Mouse (Mus musculus) hindbrain, embryonic 12.5 days (tissue): ENCODE results near the gene Cyp46a1. TPM values are rescaled to one million over a fixed set of nuclear protein-coding genes. Genes with fewer than 3 reads are reported as not detected.

Experiments
- ATAC-seq: fragments of 200-750 bp; cut with Nextera tagmentation; 2 replicates; pipeline ENCODE4 v1.8.0; 2017; ENCODE audit warnings: moderate TSS enrichment; ENCODE audit not compliant: low FRiP score
- H3K27ac ChIP-seq: fragments of 300-500 bp; sonication (generic); 2 replicates; pipeline ENCODE4 v1.5.1; 2016; ENCODE audit warnings: mild to moderate bottlenecking
- H3K27me3 ChIP-seq: fragments of 300-500 bp; sonication (generic); 2 replicates; pipeline ENCODE4 v1.6.1; 2016; ENCODE audit warnings: mild to moderate bottlenecking
- H3K36me3 ChIP-seq: fragments of 300-500 bp; sonication (generic); 2 replicates; pipeline ENCODE4 v1.6.1; 2016; ENCODE audit warnings: mild to moderate bottlenecking
- H3K4me1 ChIP-seq: fragments of 300-500 bp; sonication (generic); 2 replicates; pipeline ENCODE4 v1.6.1; 2016
- H3K4me2 ChIP-seq: fragments of 300-500 bp; sonication (generic); replicated peaks from 2 replicates; pipeline ENCODE4 v1.6.1; 2016; ENCODE audit warnings: mild to moderate bottlenecking
- H3K4me3 ChIP-seq: fragments of 300-500 bp; sonication (generic); 2 replicates; pipeline ENCODE4 v1.5.1; 2016; ENCODE audit warnings: mild to moderate bottlenecking
- H3K9ac ChIP-seq: fragments of 300-500 bp; sonication (generic); 2 replicates; pipeline ENCODE4 v1.6.1; 2016; ENCODE audit warnings: mild to moderate bottlenecking, moderate library complexity
- H3K9me3 ChIP-seq: fragments of 300-500 bp; sonication (generic); replicated peaks from 2 replicates; pipeline ENCODE4 v1.6.1; 2016; ENCODE audit warnings: mild to moderate bottlenecking
- WGBS: fragments of 180-500 bp; shearing (Covaris S2); methylation state at CpG from one replicate; pipeline ENCODE4 v1.1.7; 2016; 5-methylcytosine and 5-hydroxymethylcytosine counted together
- polyA plus RNA-seq: library from polyadenylated mRNA; unstranded; fragments of >200 nt; fragmentation: Nextera tagmentation; extraction: Ambion mirVana; gene quantifications from 2 replicates; pipeline ENCODE4 v1.2.1, GENCODE M21; 2016

The Cyp46a1 gene
- polyA plus RNA-seq, 1 experiment from 2014 or later: 15.6 TPM

- Histone ChIP-seq H3K36me3 (no peaks in the 10 kb centered on the region), H3K4me3 (no peak overlapping the region), H3K4me2 (no peak overlapping the region), H3K9me3 (no peaks in the 10 kb centered on the region), H3K9ac (no peak overlapping the region), H3K4me1 (peaks cover 59% of the 10 kb centered on the region), H3K27me3 (peaks cover 45% of the 10 kb centered on the region), H3K27ac (no peak overlapping the region)
- 47% methylated on average over 10 of the region's 10 CpGs for WGBS
- no peak for ATAC-seq
Observed at GRCm38 (mm10) chr12:108315818-108316217, 18.4 kb upstream of the Cyp46a1 start.

GRCm38 (mm10) chr12:108316655-108317054 lies 17.5 kb upstream of the Cyp46a1 start:
- no peak overlapping the region for H3K4me2 ChIP-seq
- H3K9me3 ChIP-seq: no peaks in the 10 kb centered on the region
- 23% methylated on average over 6 of the region's 6 CpGs for WGBS
- H3K36me3 ChIP-seq: no peaks in the 10 kb centered on the region
- peaks cover 45% of the 10 kb centered on the region for H3K27me3 ChIP-seq
- peaks cover 65% of the 10 kb centered on the region for H3K4me1 ChIP-seq
- ATAC-seq: no peak
- no peak overlapping the region for H3K27ac ChIP-seq
- H3K9ac ChIP-seq: no peak overlapping the region
- H3K4me3 ChIP-seq: no peak overlapping the region

- H3K9me3 ChIP-seq: no peaks in the 10 kb centered on the region
- H3K4me1 ChIP-seq: peaks cover 69% of the 10 kb centered on the region
- 3% methylated on average over 9 of the region's 9 CpGs for WGBS
- no peak overlapping the region for H3K27ac ChIP-seq
- ATAC-seq: no peak
- H3K9ac ChIP-seq: no peak overlapping the region
- H3K27me3 ChIP-seq: peaks cover 45% of the 10 kb centered on the region
- no peaks in the 10 kb centered on the region for H3K36me3 ChIP-seq
- H3K4me3 ChIP-seq: no peak overlapping the region
- no peak overlapping the region for H3K4me2 ChIP-seq
Observed at GRCm38 (mm10) chr12:108317201-108317738, 16.9 kb upstream of the Cyp46a1 start.

GRCm38 (mm10) chr12:108317826-108318430 lies 16.3 kb upstream of the Cyp46a1 start:
- Histone ChIP-seq H3K36me3 (no peaks in the 10 kb centered on the region), H3K4me3 (peak overlapping the region; percentile 14; the same call in 1 of the 2 replicates)
- 13% methylated on average over 18 of the region's 18 CpGs for WGBS

GRCm38 (mm10) chr12:108318499-108318898 lies 15.7 kb upstream of the Cyp46a1 start:
- Histone ChIP-seq H3K27ac (no peak overlapping the region), H3K4me1 (peaks cover 61% of the 10 kb centered on the region), H3K9me3 (no peaks in the 10 kb centered on the region), H3K4me3 (peak overlapping the region; percentile 14), H3K9ac (peak overlapping the region; percentile 38; the same call in 1 of the 2 replicates), H3K36me3 (no peaks in the 10 kb centered on the region), H3K27me3 (peaks cover 45% of the 10 kb centered on the region), H3K4me2 (peak overlapping the region; percentile 39)
- WGBS: 15% methylated on average over 37 of the region's 37 CpGs
- no peak for ATAC-seq

More at GRCm38 (mm10) chr12:108317826-108318430, 16.3 kb upstream of the Cyp46a1 start:
- peaks cover 45% of the 10 kb centered on the region for H3K27me3 ChIP-seq
- ATAC-seq: no peak
- H3K27ac ChIP-seq: no peak overlapping the region
- 0 out of 2 replicates have a peak overlapping the region, but pooled peaks have one; percentile 38 for H3K9ac ChIP-seq
- no peaks in the 10 kb centered on the region for H3K9me3 ChIP-seq
- peaks cover 65% of the 10 kb centered on the region for H3K4me1 ChIP-seq
- H3K4me2 ChIP-seq: peak overlapping the region; percentile 39

- 0 out of 2 replicates have a peak, but pooled peaks have one; percentile 1 for ATAC-seq
- Histone ChIP-seq H3K4me2 (0 out of 2 replicates have a peak overlapping the region, but pooled peaks have one; percentile 0), H3K4me1 (peaks cover 61% of the 10 kb centered on the region), H3K9ac (no peak overlapping the region; the same call in 1 of the 2 replicates), H3K27me3 (peaks cover 45% of the 10 kb centered on the region), H3K4me3 (no peak overlapping the region), H3K27ac (peak overlapping the region; percentile 77), H3K9me3 (no peaks in the 10 kb centered on the region), H3K36me3 (no peaks in the 10 kb centered on the region)
- 5% methylated on average over 8 of the region's 8 CpGs for WGBS
Observed at GRCm38 (mm10) chr12:108320096-108320495, 14.1 kb upstream of the Cyp46a1 start.

GRCm38 (mm10) chr12:108326401-108326800 lies 7.8 kb upstream of the Cyp46a1 start:
- Histone ChIP-seq H3K4me2 (no peak overlapping the region), H3K9ac (no peak overlapping the region), H3K4me3 (no peak overlapping the region), H3K27ac (no peak overlapping the region), H3K27me3 (peaks cover 44% of the 10 kb centered on the region), H3K4me1 (peaks cover 29% of the 10 kb centered on the region), H3K9me3 (no peaks in the 10 kb centered on the region), H3K36me3 (no peaks in the 10 kb centered on the region)
- ATAC-seq: no peak
- 56% methylated on average over 5 of the region's 5 CpGs for WGBS

- Histone ChIP-seq H3K27ac (no peak overlapping the region), H3K4me2 (peak overlapping the region; percentile 68), H3K4me3 (peak overlapping the region; percentile 39), H3K27me3 (peaks cover 44% of the 10 kb centered on the region), H3K4me1 (peaks cover 18% of the 10 kb centered on the region), H3K9ac (peak overlapping the region; percentile 53), H3K9me3 (no peaks in the 10 kb centered on the region), H3K36me3 (no peaks in the 10 kb centered on the region)
- ATAC-seq: peak; percentile 26; the same call in 1 of the 2 replicates
- WGBS: 2% methylated on average over 66 of the region's 66 CpGs
Observed at GRCm38 (mm10) chr12:108327889-108328491, 6.2 kb upstream of the Cyp46a1 start.

GRCm38 (mm10) chr12:108333056-108333455 lies 1.1 kb upstream of the Cyp46a1 start:
- H3K4me3 ChIP-seq: peak overlapping the region; percentile 66
- no peaks in the 10 kb centered on the region for H3K36me3 ChIP-seq
- H3K27ac ChIP-seq: no peak overlapping the region
- peak overlapping the region; percentile 33; the same call in 1 of the 2 replicates for H3K9ac ChIP-seq
- H3K4me2 ChIP-seq: peak overlapping the region; percentile 99
- peaks cover 44% of the 10 kb centered on the region for H3K27me3 ChIP-seq
- peak; percentile 9; the same call in 1 of the 2 replicates for ATAC-seq
- peaks cover 23% of the 10 kb centered on the region for H3K4me1 ChIP-seq
- no peaks in the 10 kb centered on the region for H3K9me3 ChIP-seq
- 2% methylated on average over 16 of the region's 16 CpGs for WGBS

GRCm38 (mm10) chr12:108333481-108333882 lies 699 bp upstream of the Cyp46a1 start:
- H3K9ac ChIP-seq: peak overlapping the region; percentile 33; the same call in 1 of the 2 replicates
- peaks cover 20% of the 10 kb centered on the region for H3K4me1 ChIP-seq
- H3K9me3 ChIP-seq: no peaks in the 10 kb centered on the region
- H3K4me3 ChIP-seq: peak overlapping the region; percentile 66
- H3K36me3 ChIP-seq: no peaks in the 10 kb centered on the region
- peak overlapping the region; percentile 99 for H3K4me2 ChIP-seq
- 2% methylated on average over 22 of the region's 22 CpGs for WGBS
- peaks cover 40% of the 10 kb centered on the region for H3K27me3 ChIP-seq
- H3K27ac ChIP-seq: peak overlapping the region; percentile 48; the same call in 1 of the 2 replicates
- peak; percentile 26; the same call in 1 of the 2 replicates for ATAC-seq

- Histone ChIP-seq H3K27ac (peak overlapping the region; percentile 57), H3K27me3 (peaks cover 30% of the 10 kb centered on the region), H3K9ac (peak overlapping the region; percentile 74), H3K9me3 (no peaks in the 10 kb centered on the region), H3K4me2 (peak overlapping the region; percentile 99), H3K4me3 (peak overlapping the region; percentile 66), H3K36me3 (no peaks in the 10 kb centered on the region), H3K4me1 (peaks cover 20% of the 10 kb centered on the region)
- no peak for ATAC-seq
- under 1% methylated on average over 32 of the region's 32 CpGs for WGBS
Observed at GRCm38 (mm10) chr12:108334529-108334928, 348 bp downstream of the Cyp46a1 start.

GRCm38 (mm10) chr12:108338572-108339190 lies 4.5 kb downstream of the Cyp46a1 start:
- no peaks in the 10 kb centered on the region for H3K9me3 ChIP-seq
- H3K4me2 ChIP-seq: no peak overlapping the region
- no peak overlapping the region for H3K4me3 ChIP-seq
- ATAC-seq: no peak
- no peak overlapping the region for H3K9ac ChIP-seq
- H3K36me3 ChIP-seq: no peaks in the 10 kb centered on the region
- H3K27ac ChIP-seq: no peak overlapping the region
- H3K4me1 ChIP-seq: peaks cover 14% of the 10 kb centered on the region
- peaks cover 21% of the 10 kb centered on the region for H3K27me3 ChIP-seq
- WGBS: 28% methylated on average over 14 of the region's 14 CpGs
